Mouse (Mus musculus): ENCODE data around the gene Slc48a1. TPM values are rescaled to one million over a fixed set of nuclear protein-coding genes. Genes with fewer than 3 reads are reported as not detected.

The Slc48a1 gene
- polyA plus RNA-seq, 1 experiment from 2014 or later: 32.1 TPM

GRCm38 (mm10) chr15:97773961-97774370 is 4.4 kb upstream of the Slc48a1 start:
- WGBS: 54% methylated on average over 5 of the region's 5 CpGs
- H3K9me3 ChIP-seq: no peaks in the 10 kb centered on the region
- no peaks in the 10 kb centered on the region for H3K36me3 ChIP-seq
- peaks cover 50% of the 10 kb centered on the region for H3K4me1 ChIP-seq
- peak overlapping the region; percentile 23 for H3K4me3 ChIP-seq
- no peak for DNase-seq (ENCODE audit: low spot score)
- H3K27ac ChIP-seq: peak overlapping the region; percentile 88
- peaks cover 45% of the 10 kb centered on the region for H3K27me3 ChIP-seq (ENCODE audit: insufficient read depth, poor library complexity, severe bottlenecking)

- H3K4me1 ChIP-seq: peaks cover 54% of the 10 kb centered on the region
- WGBS: 8% methylated on average over 8 of the region's 8 CpGs
- no peaks in the 10 kb centered on the region for H3K36me3 ChIP-seq
- H3K9me3 ChIP-seq: no peaks in the 10 kb centered on the region
- H3K4me3 ChIP-seq: peak overlapping the region; percentile 22
- peaks cover 19% of the 10 kb centered on the region for H3K27me3 ChIP-seq (ENCODE audit: insufficient read depth, poor library complexity, severe bottlenecking)
- DNase-seq (ENCODE audit: low spot score): no peak
- no peak overlapping the region for H3K27ac ChIP-seq
Measured at GRCm38 (mm10) chr15:97776514-97776913, 1.8 kb upstream of the Slc48a1 start.

- no peak for DNase-seq (ENCODE audit: low spot score)
- H3K9me3 ChIP-seq: no peaks in the 10 kb centered on the region
- no peaks in the 10 kb centered on the region for H3K36me3 ChIP-seq
- H3K27ac ChIP-seq: no peak overlapping the region
- peaks cover 17% of the 10 kb centered on the region for H3K27me3 ChIP-seq (ENCODE audit: insufficient read depth, poor library complexity, severe bottlenecking)
- 81% methylated on average over 6 of the region's 6 CpGs for WGBS
- no peak overlapping the region for H3K4me3 ChIP-seq
- peaks cover 57% of the 10 kb centered on the region for H3K4me1 ChIP-seq
Measured at GRCm38 (mm10) chr15:97776919-97777318, 1.4 kb upstream of the Slc48a1 start.

GRCm38 (mm10) chr15:97779576-97779975 is 1.3 kb downstream of the Slc48a1 start:
- no peak overlapping the region for H3K27ac ChIP-seq
- no peaks in the 10 kb centered on the region for H3K9me3 ChIP-seq
- H3K36me3 ChIP-seq: no peaks in the 10 kb centered on the region
- H3K4me3 ChIP-seq: no peak overlapping the region
- no peak for DNase-seq (ENCODE audit: low spot score)
- peaks cover 17% of the 10 kb centered on the region for H3K27me3 ChIP-seq (ENCODE audit: insufficient read depth, poor library complexity, severe bottlenecking)
- WGBS: 89% methylated on average over 1 of the region's 1 CpGs
- H3K4me1 ChIP-seq: peaks cover 53% of the 10 kb centered on the region

- no peak for DNase-seq (ENCODE audit: low spot score)
- 0 out of 2 replicates have a peak overlapping the region, but pooled peaks have one; percentile 19 for H3K27ac ChIP-seq
- H3K4me1 ChIP-seq: peaks cover 48% of the 10 kb centered on the region
- H3K36me3 ChIP-seq: no peaks in the 10 kb centered on the region
- no peaks in the 10 kb centered on the region for H3K9me3 ChIP-seq
- no peak overlapping the region for H3K4me3 ChIP-seq
- WGBS: 86% methylated on average over 12 of the region's 12 CpGs
- peaks cover 7% of the 10 kb centered on the region; the same call in 1 of the 2 replicates for H3K27me3 ChIP-seq (ENCODE audit: insufficient read depth, poor library complexity, severe bottlenecking)
Measured at GRCm38 (mm10) chr15:97780611-97781031, 2.3 kb downstream of the Slc48a1 start.

GRCm38 (mm10) chr15:97781961-97782748 is 3.8 kb downstream of the Slc48a1 start:
- Histone ChIP-seq H3K4me3 (peak overlapping the region; percentile 48), H3K4me1 (peaks cover 57% of the 10 kb centered on the region), H3K27me3 (ENCODE audit: insufficient read depth, poor library complexity, severe bottlenecking) (0 out of 2 replicates have a peak, but pooled peaks cover 5% of the 10 kb centered on the region), H3K9me3 (no peaks in the 10 kb centered on the region), H3K27ac (peak overlapping the region; percentile 43; the same call in 1 of the 2 replicates), H3K36me3 (no peaks in the 10 kb centered on the region)
- DNase-seq (ENCODE audit: low spot score): no peak
- 9% methylated on average over 24 of the region's 24 CpGs for whole genome bisulfite sequencing

- Histone ChIP-seq H3K27me3 (ENCODE audit: insufficient read depth, poor library complexity, severe bottlenecking) (0 out of 2 replicates have a peak, but pooled peaks cover 5% of the 10 kb centered on the region), H3K27ac (peak overlapping the region; percentile 43; the same call in 1 of the 2 replicates), H3K9me3 (no peaks in the 10 kb centered on the region), H3K4me3 (peak overlapping the region; percentile 48), H3K4me1 (peaks cover 61% of the 10 kb centered on the region), H3K36me3 (no peaks in the 10 kb centered on the region)
- peak; percentile 91 for DNase-seq (ENCODE audit: low spot score)
- WGBS: 2% methylated on average over 9 of the region's 9 CpGs
Measured at GRCm38 (mm10) chr15:97782749-97783105, 4.4 kb downstream of the Slc48a1 start.

GRCm38 (mm10) chr15:97784092-97784559 is 5.8 kb downstream of the Slc48a1 start:
- WGBS: 3% methylated on average over 39 of the region's 39 CpGs
- peaks cover 60% of the 10 kb centered on the region for H3K4me1 ChIP-seq
- H3K36me3 ChIP-seq: no peaks in the 10 kb centered on the region
- H3K9me3 ChIP-seq: no peaks in the 10 kb centered on the region
- no peaks in the 10 kb centered on the region for H3K27me3 ChIP-seq (ENCODE audit: insufficient read depth, poor library complexity, severe bottlenecking)
- peak; percentile 92 for DNase-seq (ENCODE audit: low spot score)
- H3K4me3 ChIP-seq: peak overlapping the region; percentile 95
- H3K27ac ChIP-seq: peak overlapping the region; percentile 93

- no peak for DNase-seq (ENCODE audit: low spot score)
- Histone ChIP-seq H3K4me1 (peaks cover 59% of the 10 kb centered on the region), H3K9me3 (no peaks in the 10 kb centered on the region), H3K36me3 (0 out of 2 replicates have a peak, but pooled peaks cover under 1% of the 10 kb centered on the region), H3K27ac (peak overlapping the region; percentile 93), H3K27me3 (ENCODE audit: insufficient read depth, poor library complexity, severe bottlenecking) (no peaks in the 10 kb centered on the region), H3K4me3 (peak overlapping the region; percentile 95)
- WGBS: 7% methylated on average over 45 of the region's 45 CpGs
Measured at GRCm38 (mm10) chr15:97784561-97785161, 6.3 kb downstream of the Slc48a1 start.

GRCm38 (mm10) chr15:97785731-97786411 is 7.6 kb downstream of the Slc48a1 start:
- Histone ChIP-seq H3K27me3 (ENCODE audit: insufficient read depth, poor library complexity, severe bottlenecking) (no peaks in the 10 kb centered on the region), H3K4me1 (peaks cover 63% of the 10 kb centered on the region), H3K36me3 (peaks cover 7% of the 10 kb centered on the region; the same call in 1 of the 2 replicates), H3K9me3 (no peaks in the 10 kb centered on the region), H3K27ac (peak overlapping the region; percentile 66), H3K4me3 (peak overlapping the region; percentile 32)
- WGBS: 76% methylated on average over 9 of the region's 9 CpGs
- no peak for DNase-seq (ENCODE audit: low spot score)

GRCm38 (mm10) chr15:97786412-97787112 is 8.2 kb downstream of the Slc48a1 start:
- Histone ChIP-seq H3K27me3 (ENCODE audit: insufficient read depth, poor library complexity, severe bottlenecking) (no peaks in the 10 kb centered on the region), H3K36me3 (peaks cover 14% of the 10 kb centered on the region), H3K4me1 (peaks cover 60% of the 10 kb centered on the region), H3K9me3 (no peaks in the 10 kb centered on the region), H3K4me3 (no peak overlapping the region; the same call in 1 of the 2 replicates), H3K27ac (peak overlapping the region; percentile 66; the same call in 1 of the 2 replicates)
- DNase-seq (ENCODE audit: low spot score): no peak
- WGBS: 75% methylated on average over 10 of the region's 10 CpGs

GRCm38 (mm10) chr15:97787148-97787798 is 9.0 kb downstream of the Slc48a1 start:
- peak overlapping the region; percentile 17; the same call in 1 of the 2 replicates for H3K27ac ChIP-seq
- 72% methylated on average over 7 of the region's 7 CpGs for WGBS
- peaks cover 21% of the 10 kb centered on the region for H3K36me3 ChIP-seq
- H3K9me3 ChIP-seq: no peaks in the 10 kb centered on the region
- no peak overlapping the region for H3K4me3 ChIP-seq
- DNase-seq (ENCODE audit: low spot score): no peak
- H3K4me1 ChIP-seq: peaks cover 53% of the 10 kb centered on the region
- no peaks in the 10 kb centered on the region for H3K27me3 ChIP-seq (ENCODE audit: insufficient read depth, poor library complexity, severe bottlenecking)

Measured in heart, embryonic 10.5 days (tissue).